Mouse (Mus musculus) ovary, postnatal 36 days (tissue): Measurements from ENCODE around the gene Nrxn3.

Source experiments
- DNase-seq: peaks from one replicate; pipeline ENCODE4 v3.0.0; 2022; ENCODE audit warnings: low spot score, mixed read lengths

The Nrxn3 gene

GRCm38 (mm10) chr12:89179970-89180666, 457.4 kb downstream of the Nrxn3 start:
- DNase-seq: no peak

- no peak for DNase-seq
Measured at GRCm38 (mm10) chr12:89181157-89181561, 458.5 kb downstream of the Nrxn3 start.

GRCm38 (mm10) chr12:89198764-89199525, 476.3 kb downstream of the Nrxn3 start:
- no peak for DNase-seq

DNA sequence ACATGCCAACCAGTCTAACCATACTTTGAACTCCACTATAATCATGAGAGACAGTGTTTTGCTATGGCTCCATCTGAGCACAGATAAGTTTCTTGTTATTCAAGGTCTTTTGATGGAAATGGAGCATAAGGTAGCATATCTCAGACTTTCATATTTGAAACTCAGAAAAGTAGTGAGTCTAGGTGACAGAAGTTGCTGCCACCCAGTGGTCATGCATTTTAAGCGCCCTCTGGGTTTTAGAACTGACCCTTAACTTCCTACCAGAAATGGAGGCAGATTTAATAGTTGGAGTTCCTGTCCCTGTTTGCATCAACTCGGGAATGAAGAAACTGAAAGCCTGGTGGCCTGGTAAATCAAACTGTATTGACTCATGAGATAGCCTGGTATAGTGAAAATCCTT, 488.9 kb downstream of the Nrxn3 start:
- DNase-seq: no peak

- no peak for DNase-seq
Measured at GRCm38 (mm10) chr12:89239826-89240225, 517.1 kb downstream of the Nrxn3 start.

DNA sequence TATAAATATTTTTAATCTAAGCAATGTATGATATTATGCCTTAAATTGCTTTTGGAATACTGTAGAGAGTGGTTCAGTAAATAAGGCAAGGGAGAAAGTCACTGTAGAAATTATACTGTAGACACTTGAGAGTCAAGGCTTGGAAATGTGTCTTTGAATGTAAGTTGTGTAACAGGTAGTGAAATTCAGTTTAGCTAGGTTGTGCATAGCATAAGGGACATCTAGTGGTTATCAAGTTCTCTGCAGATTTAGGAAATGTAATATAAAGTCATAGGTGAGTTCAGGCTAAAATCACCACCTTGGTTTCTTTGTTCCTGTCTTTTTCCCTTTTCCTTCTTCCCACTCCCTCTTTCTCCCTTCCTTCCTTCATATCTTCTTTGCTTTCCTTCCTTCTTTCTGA, 518.9 kb downstream of the Nrxn3 start:
- DNase-seq: no peak

GRCm38 (mm10) chr12:89242476-89242875, 519.8 kb downstream of the Nrxn3 start:
- no peak for DNase-seq

DNA sequence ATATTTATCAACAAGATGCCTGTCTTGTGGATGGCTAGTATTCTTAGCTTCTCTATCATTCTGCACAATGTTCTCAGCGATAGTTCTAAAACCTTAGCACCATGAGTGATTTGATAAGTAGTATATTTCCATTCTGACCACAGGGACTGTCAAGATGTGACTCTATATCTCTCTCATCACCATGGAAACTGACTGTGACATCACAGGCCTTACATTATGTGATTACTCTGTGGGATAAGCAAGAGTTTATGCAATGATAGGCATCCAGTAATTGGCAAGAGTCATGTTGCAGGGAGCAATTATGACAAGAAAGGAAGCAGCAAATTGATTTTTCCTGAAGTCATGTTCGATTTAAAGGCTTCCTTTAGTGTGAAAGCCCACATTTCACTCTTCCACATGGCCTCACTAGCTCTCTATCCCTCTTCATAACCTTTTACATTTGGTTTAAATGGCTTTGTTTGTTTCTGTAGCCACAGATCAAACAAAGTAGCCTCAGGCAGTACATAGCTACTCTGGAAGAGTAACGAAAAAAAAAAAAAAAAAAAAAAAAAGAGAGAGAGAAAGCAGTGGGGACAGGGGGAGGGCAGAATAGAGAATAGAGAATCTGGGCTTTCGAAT, 532.7 kb downstream of the Nrxn3 start:
- no peak for DNase-seq

GRCm38 (mm10) chr12:89258879-89259278, 536.2 kb downstream of the Nrxn3 start:
- no peak for DNase-seq

- no peak for DNase-seq
Measured at GRCm38 (mm10) chr12:89260076-89260475, 537.4 kb downstream of the Nrxn3 start.

- DNase-seq: no peak
Measured at GRCm38 (mm10) chr12:89262261-89262660, 539.6 kb downstream of the Nrxn3 start.

- DNase-seq: no peak
Measured at GRCm38 (mm10) chr12:89282362-89283343, 560.0 kb downstream of the Nrxn3 start.

DNA sequence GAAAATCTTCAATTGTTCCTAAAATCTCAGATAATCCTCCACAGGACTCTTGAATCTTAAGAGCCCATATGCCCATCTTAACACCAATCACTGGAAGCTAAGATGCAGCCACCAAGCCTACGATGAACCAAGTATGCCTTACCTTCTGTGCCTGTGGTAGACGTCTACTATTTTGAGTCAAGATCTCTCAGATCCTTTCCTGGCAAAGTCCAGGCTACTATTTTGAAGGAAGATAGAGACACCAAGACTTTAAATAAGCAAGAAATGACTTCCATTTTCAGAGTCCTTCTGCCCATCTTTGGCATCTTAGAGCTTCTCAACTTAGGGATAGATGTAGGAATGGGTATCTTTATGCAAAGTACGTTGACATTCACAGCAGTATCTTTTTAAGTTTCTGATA, 561.7 kb downstream of the Nrxn3 start:
- DNase-seq: no peak

- no peak for DNase-seq
Measured at GRCm38 (mm10) chr12:89287037-89287436, 564.4 kb downstream of the Nrxn3 start.

DNA sequence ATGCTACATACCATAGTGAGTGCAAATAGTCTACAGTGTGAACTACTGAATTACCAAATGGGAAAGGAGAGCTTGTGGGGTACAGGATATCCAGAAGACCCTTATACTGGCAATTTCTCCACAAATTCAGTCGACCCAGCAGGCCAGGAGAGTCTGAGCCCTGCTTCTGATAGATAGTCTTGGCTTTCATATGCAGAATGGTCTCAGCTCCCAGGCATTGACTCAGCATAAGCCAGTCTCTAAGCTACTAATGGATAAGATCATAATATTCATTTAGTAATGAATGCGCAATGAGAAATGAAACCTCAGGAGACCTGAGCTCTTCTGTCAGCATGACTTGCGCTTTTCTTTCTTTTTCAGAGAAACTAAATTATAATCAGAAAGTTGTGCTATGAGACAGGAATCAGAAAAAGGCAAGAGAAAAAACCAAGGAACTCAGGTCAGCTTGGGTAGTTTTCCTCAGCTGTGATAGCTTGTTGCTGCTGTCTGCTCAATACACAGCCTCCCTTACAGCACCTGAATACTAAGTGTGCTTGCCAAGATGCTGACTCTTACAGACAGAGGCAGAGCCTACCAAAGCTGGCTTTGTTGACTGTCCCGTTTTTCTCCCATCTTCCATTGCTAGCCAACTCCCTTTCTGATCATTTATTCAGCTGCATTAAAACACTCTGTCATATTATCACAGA, 567.1 kb downstream of the Nrxn3 start:
- DNase-seq: no peak

GRCm38 (mm10) chr12:89290736-89291574, 568.3 kb downstream of the Nrxn3 start:
- no peak for DNase-seq

DNA sequence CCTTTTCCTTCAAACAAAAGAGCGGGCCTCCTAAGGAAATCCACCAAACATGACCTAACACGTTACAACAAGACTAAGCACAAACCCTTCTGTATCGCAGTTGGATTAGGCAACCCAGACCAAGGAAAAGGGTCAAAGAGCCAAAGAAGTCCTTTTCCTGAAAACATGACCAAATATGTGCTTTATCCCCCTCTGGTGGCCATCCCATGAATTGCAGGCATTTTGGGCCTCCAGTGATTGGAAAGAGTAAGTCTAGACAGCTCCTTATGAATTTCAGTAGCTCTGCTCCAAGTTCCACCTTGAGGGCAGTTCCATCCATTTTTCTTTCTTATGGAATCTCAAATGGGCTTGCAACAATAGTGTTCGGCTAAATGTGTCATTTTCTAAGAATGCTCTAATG, 579.3 kb downstream of the Nrxn3 start:
- peak; percentile 58 for DNase-seq

GRCm38 (mm10) chr12:89310200-89310599, 587.5 kb downstream of the Nrxn3 start:
- DNase-seq: no peak

GRCm38 (mm10) chr12:89312586-89312985, 589.9 kb downstream of the Nrxn3 start:
- DNase-seq: peak; percentile 8

DNA sequence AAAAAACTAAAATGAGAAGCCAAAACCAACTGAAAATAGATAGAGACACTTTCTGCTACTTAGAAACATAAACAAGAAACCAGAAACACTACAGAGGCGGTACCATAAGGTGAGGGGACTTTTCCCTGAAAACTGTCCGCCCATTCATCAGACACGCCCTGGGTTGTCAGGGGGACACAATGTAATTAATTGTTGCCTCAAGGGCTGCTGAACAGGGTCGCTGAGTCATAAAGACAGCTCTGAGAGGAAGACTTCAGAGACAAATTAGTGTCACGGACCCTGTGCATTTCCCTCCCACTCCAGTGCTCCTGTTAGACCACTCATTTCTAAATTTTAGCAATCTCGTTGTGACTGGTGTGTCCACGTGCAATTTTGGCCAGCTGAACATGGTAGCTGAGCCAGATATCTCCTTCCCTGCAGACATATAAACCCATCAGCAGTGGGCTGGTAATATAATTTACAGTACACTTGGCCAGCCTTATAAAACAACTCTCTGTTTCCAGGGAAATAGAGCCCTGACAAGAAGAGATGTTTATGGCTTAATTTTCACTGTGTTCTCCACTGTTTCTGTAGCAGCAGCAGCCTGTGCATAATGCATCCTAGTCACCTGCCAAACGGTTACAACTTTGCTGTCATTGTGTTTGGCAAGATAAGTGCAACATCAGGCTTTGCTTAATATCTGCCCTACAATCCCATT, 603.3 kb downstream of the Nrxn3 start:
- no peak for DNase-seq
